ENCODE assay signal across 28 mouse cellular contexts in genomic region chr3:36360933-36361332, GRCm38 (mm10).
"Had no signal": no experiment of that assay in that cellular context is flagged by ENCODE, and none has a peak within 500 bp of the region (broad histone marks: within the 10 kb centered on the region; RNA-seq: fewer than 3 reads in every experiment).

No protein-coding gene starts in this region.

- H3K36me3 ChIP-seq: embryonic facial prominence, embryonic 10.5 days; embryonic facial prominence, embryonic 12.5 days; embryonic facial prominence, embryonic 13.5 days; embryonic facial prominence, embryonic 15.5 days; forebrain, embryonic 10.5 days; forebrain, embryonic 12.5 days; forebrain, embryonic 15.5 days had no signal

- H3K27me3 ChIP-seq: embryonic facial prominence, embryonic 12.5 days; embryonic facial prominence, embryonic 13.5 days; embryonic facial prominence, embryonic 15.5 days; forebrain, embryonic 12.5 days; forebrain, embryonic 13.5 days; forebrain, embryonic 15.5 days had no signal

- H3K27ac ChIP-seq: embryonic facial prominence, embryonic 10.5 days; embryonic facial prominence, embryonic 12.5 days; embryonic facial prominence, embryonic 13.5 days; embryonic facial prominence, embryonic 15.5 days; forebrain, embryonic 10.5 days; forebrain, embryonic 12.5 days; forebrain, embryonic 13.5 days; forebrain, embryonic 15.5 days; gastrocnemius, adult 2 months; heart, adult 2 months had no signal

- ATAC-seq: forebrain, embryonic 13.5 days; forebrain, embryonic 14.5 days; forebrain, embryonic 15.5 days; forebrain, embryonic 16.5 days; forebrain, postnatal 0 days had no signal

- DNase-seq: cerebellum, adult 8-10 months; cerebellum, adult 9-10 months; cerebellum, adult 9-11 months; cerebellum, postnatal 10 days; cerebellum, postnatal 14 days; cerebellum, postnatal 25 days; cerebellum, postnatal 36 days; embryo, embryonic 11 days; forebrain, postnatal 0 days; gastrocnemius, adult 2 months; gastrocnemius, postnatal 10 days; gastrocnemius, postnatal 14 days; gastrocnemius, postnatal 25 days; gastrocnemius, postnatal 36 days; heart, adult 11 months; heart, adult 18-20 months; heart, adult 2 months had no signal

- H3K9me3 ChIP-seq: embryonic facial prominence, embryonic 10.5 days; embryonic facial prominence, embryonic 12.5 days; embryonic facial prominence, embryonic 13.5 days; embryonic facial prominence, embryonic 15.5 days; forebrain, embryonic 10.5 days; forebrain, embryonic 12.5 days; forebrain, embryonic 13.5 days; forebrain, embryonic 15.5 days had no signal

- H3K4me3 ChIP-seq: embryonic facial prominence, embryonic 10.5 days; embryonic facial prominence, embryonic 12.5 days; embryonic facial prominence, embryonic 13.5 days; embryonic facial prominence, embryonic 15.5 days; erythroblast, embryonic 14.5 days; forebrain, embryonic 10.5 days; forebrain, embryonic 12.5 days; forebrain, embryonic 13.5 days; forebrain, embryonic 15.5 days; gastrocnemius, adult 2 months; heart, adult 2 months had no signal

- H3K4me2 ChIP-seq: embryonic facial prominence, embryonic 12.5 days; embryonic facial prominence, embryonic 13.5 days; embryonic facial prominence, embryonic 15.5 days; forebrain, embryonic 12.5 days; forebrain, embryonic 13.5 days; forebrain, embryonic 15.5 days had no signal

- H3K4me1 ChIP-seq: embryonic facial prominence, embryonic 10.5 days; embryonic facial prominence, embryonic 12.5 days; embryonic facial prominence, embryonic 13.5 days; embryonic facial prominence, embryonic 15.5 days; forebrain, embryonic 12.5 days; forebrain, embryonic 13.5 days; forebrain, embryonic 15.5 days had no signal

- H3K9ac ChIP-seq: embryonic facial prominence, embryonic 12.5 days; embryonic facial prominence, embryonic 13.5 days; embryonic facial prominence, embryonic 15.5 days; forebrain, embryonic 12.5 days; forebrain, embryonic 13.5 days; forebrain, embryonic 15.5 days; forebrain, postnatal 0 days had no signal
